Mouse (Mus musculus): Measurements from ENCODE around the gene Thap11. TPM values are rescaled to one million over a fixed set of nuclear protein-coding genes. Genes with fewer than 3 reads are reported as not detected.

The Thap11 gene
- polyA plus RNA-seq, 1 experiment = 9.3 TPM

Other genes starting within 250 kb of the Thap11 start
- gene Ripor1, start 249.9 kb upstream of the Thap11 start, polyA plus RNA-seq (2012; ENCODE audit: insufficient read depth, insufficient read length, missing spikeins) = 13.4 and 14.4 TPM in 2 replicates
- 18.5 and 22.9 TPM in 2 replicates for gene Ctcf, start 218.6 kb upstream of the Thap11 start, polyA plus RNA-seq (2012; ENCODE audit: insufficient read depth, insufficient read length, missing spikeins)
- gene Agrp, start 217.7 kb upstream of the Thap11 start, polyA plus RNA-seq (2012; ENCODE audit: insufficient read depth, insufficient read length, missing spikeins) = not detected in 2 replicates
- not detected in 2 replicates for gene Carmil2, start 168.9 kb upstream of the Thap11 start, polyA plus RNA-seq (2012; ENCODE audit: insufficient read depth, insufficient read length, missing spikeins)
- 12.3 and 15.9 TPM in 2 replicates for gene Acd, start 154.0 kb upstream of the Thap11 start, polyA plus RNA-seq (2012; ENCODE audit: insufficient read depth, insufficient read length, missing spikeins)
- 10.2 and 10.6 TPM in 2 replicates for gene Pard6a, start 154.0 kb upstream of the Thap11 start, polyA plus RNA-seq (2012; ENCODE audit: insufficient read depth, insufficient read length, missing spikeins)
- gene 4933405L10Rik, start 147.5 kb upstream of the Thap11 start, polyA plus RNA-seq (2012; ENCODE audit: insufficient read depth, insufficient read length, missing spikeins) = 0.87 TPM in 1 of 2 replicates, not detected in the other
- 0.52 TPM in 1 of 2 replicates, not detected in the other for gene Enkd1, start 146.9 kb upstream of the Thap11 start, polyA plus RNA-seq (2012; ENCODE audit: insufficient read depth, insufficient read length, missing spikeins)
- gene Gfod2, start 96.5 kb upstream of the Thap11 start, polyA plus RNA-seq (2012; ENCODE audit: insufficient read depth, insufficient read length, missing spikeins) = 4.0 and 4.1 TPM in 2 replicates
- gene Ranbp10, start 27.8 kb upstream of the Thap11 start, polyA plus RNA-seq (2012; ENCODE audit: insufficient read depth, insufficient read length, missing spikeins) = 7.5 and 7.6 TPM in 2 replicates
- gene Tsnaxip1, start 27.4 kb upstream of the Thap11 start, polyA plus RNA-seq (2012; ENCODE audit: insufficient read depth, insufficient read length, missing spikeins) = not detected in 2 replicates
- 1.4 and 3.5 TPM in 2 replicates for gene Cenpt, start 1.9 kb upstream of the Thap11 start, polyA plus RNA-seq (2012; ENCODE audit: insufficient read depth, insufficient read length, missing spikeins)
- 5.0 TPM in 1 of 2 replicates, not detected in the other for gene Nutf2, start 5.4 kb downstream of the Thap11 start, polyA plus RNA-seq (2012; ENCODE audit: insufficient read depth, insufficient read length, missing spikeins)
- 6.2 and 8.6 TPM in 2 replicates for gene Edc4, start 25.7 kb downstream of the Thap11 start, polyA plus RNA-seq (2012; ENCODE audit: insufficient read depth, insufficient read length, missing spikeins)
- not detected in 2 replicates for gene Nrn1l, start 38.4 kb downstream of the Thap11 start, polyA plus RNA-seq (2012; ENCODE audit: insufficient read depth, insufficient read length, missing spikeins)
- 15.8 and 18.0 TPM in 2 replicates for gene Pskh1, start 45.3 kb downstream of the Thap11 start, polyA plus RNA-seq (2012; ENCODE audit: insufficient read depth, insufficient read length, missing spikeins)
- not detected in 2 replicates for gene Ctrl, start 78.7 kb downstream of the Thap11 start, polyA plus RNA-seq (2012; ENCODE audit: insufficient read depth, insufficient read length, missing spikeins)
- 50.1 and 59.6 TPM in 2 replicates for gene Psmb10, start 83.3 kb downstream of the Thap11 start, polyA plus RNA-seq (2012; ENCODE audit: insufficient read depth, insufficient read length, missing spikeins)
- gene Lcat, start 88.2 kb downstream of the Thap11 start, polyA plus RNA-seq (2012; ENCODE audit: insufficient read depth, insufficient read length, missing spikeins) = not detected in 2 replicates
- 5.8 and 11.4 TPM in 2 replicates for gene Slc12a4, start 111.0 kb downstream of the Thap11 start, polyA plus RNA-seq (2012; ENCODE audit: insufficient read depth, insufficient read length, missing spikeins)
- not detected in 2 replicates for gene Dpep3, start 124.3 kb downstream of the Thap11 start, polyA plus RNA-seq (2012; ENCODE audit: insufficient read depth, insufficient read length, missing spikeins)
- 11.8 and 12.8 TPM in 2 replicates for gene Dus2, start 136.2 kb downstream of the Thap11 start, polyA plus RNA-seq (2012; ENCODE audit: insufficient read depth, insufficient read length, missing spikeins)
- not detected in 2 replicates for gene Dpep2nb, start 150.8 kb downstream of the Thap11 start, polyA plus RNA-seq (2012; ENCODE audit: insufficient read depth, insufficient read length, missing spikeins)
- gene Ddx28, start 156.8 kb downstream of the Thap11 start, polyA plus RNA-seq (2012; ENCODE audit: insufficient read depth, insufficient read length, missing spikeins) = 7.1 TPM in 2 replicates
- gene Nfatc3, start 203.7 kb downstream of the Thap11 start, polyA plus RNA-seq (2012; ENCODE audit: insufficient read depth, insufficient read length, missing spikeins) = 17.4 and 28.2 TPM in 2 replicates